Mouse (Mus musculus): ENCODE measurements at regions not wholly inside any gene's neighbourhood (a gene's known extent, or its start where the extent isn't known, plus 50 kb on each side); places are given as distances from the start of the nearest gene placed in this dataset.

GRCm38 (mm10) chr2:159354247-159354646 lies 559.6 kb downstream of the Dhx35 start:
- DNase-seq (ENCODE audit: low spot score in 2 of 2) = no peak

GRCm38 (mm10) chr2:159356503-159356902 lies 561.9 kb downstream of the Dhx35 start:
- no peak for DNase-seq (ENCODE audit: low spot score in 2 of 2)

GRCm38 (mm10) chr2:159361371-159361770 lies 566.8 kb downstream of the Dhx35 start:
- DNase-seq (ENCODE audit: low spot score in 2 of 2) = peak; percentile 8 to 38

- no peak for DNase-seq (ENCODE audit: low spot score in 2 of 2)
These were observed 598.3 kb downstream of the Dhx35 start for GRCm38 (mm10) chr2:159392865-159393264.

- no peak for DNase-seq (ENCODE audit: low spot score in 2 of 2)
These were observed 607.0 kb downstream of the Dhx35 start for GRCm38 (mm10) chr2:159401421-159402100.

- DNase-seq (ENCODE audit: low spot score in 2 of 2) = no peak
These were observed 610.3 kb downstream of the Dhx35 start for GRCm38 (mm10) chr2:159404940-159405339.

- no peak for DNase-seq (ENCODE audit: low spot score in 2 of 2)
These were observed 620.0 kb downstream of the Dhx35 start for GRCm38 (mm10) chr2:159414599-159414998.

- no peak for DNase-seq (ENCODE audit: low spot score in 2 of 2)
These were observed 623.8 kb downstream of the Dhx35 start for GRCm38 (mm10) chr2:159418371-159418940.

GRCm38 (mm10) chr2:159422281-159422937 lies 627.8 kb downstream of the Dhx35 start:
- no peak for DNase-seq (ENCODE audit: low spot score in 2 of 2)

- no peak for DNase-seq (ENCODE audit: low spot score in 2 of 2)
These were observed 633.6 kb downstream of the Dhx35 start for GRCm38 (mm10) chr2:159428201-159428600.

- DNase-seq (ENCODE audit: low spot score in 2 of 2) = no peak
These were observed 636.1 kb downstream of the Dhx35 start for GRCm38 (mm10) chr2:159430577-159431329.

- no peak for DNase-seq (ENCODE audit: low spot score in 2 of 2)
These were observed 644.4 kb downstream of the Dhx35 start for GRCm38 (mm10) chr2:159438961-159439360.

- no peak for DNase-seq (ENCODE audit: low spot score in 2 of 2)
These were observed 649.0 kb downstream of the Dhx35 start for GRCm38 (mm10) chr2:159443581-159443980.

GRCm38 (mm10) chr2:159446434-159446833 lies 651.8 kb downstream of the Dhx35 start:
- no peak for DNase-seq (ENCODE audit: low spot score in 2 of 2)

GRCm38 (mm10) chr2:159446886-159447285 lies 652.3 kb downstream of the Dhx35 start:
- no peak for DNase-seq (ENCODE audit: low spot score in 2 of 2)

- DNase-seq (ENCODE audit: low spot score in 2 of 2) = no peak
These were observed 654.4 kb downstream of the Dhx35 start for GRCm38 (mm10) chr2:159448976-159449375.

GRCm38 (mm10) chr2:159451439-159451838 lies 656.8 kb downstream of the Dhx35 start:
- DNase-seq (ENCODE audit: low spot score in 2 of 2) = no peak

GRCm38 (mm10) chr2:159481399-159482080 lies 686.9 kb downstream of the Dhx35 start:
- DNase-seq (ENCODE audit: low spot score in 2 of 2) = no peak

- DNase-seq (ENCODE audit: low spot score in 2 of 2) = no peak
These were observed 696.5 kb downstream of the Dhx35 start for GRCm38 (mm10) chr2:159491090-159491489.

- no peak for DNase-seq (ENCODE audit: low spot score in 2 of 2)
These were observed 704.1 kb downstream of the Dhx35 start for GRCm38 (mm10) chr2:159498691-159499090.

- DNase-seq (ENCODE audit: low spot score in 2 of 2) = no peak
These were observed 706.4 kb downstream of the Dhx35 start for GRCm38 (mm10) chr2:159501039-159501438.

- DNase-seq (ENCODE audit: low spot score in 2 of 2) = no peak
These were observed 724.5 kb downstream of the Dhx35 start for GRCm38 (mm10) chr2:159519066-159519465.
